Mouse (Mus musculus): ENCODE data around the gene Mrgprb4.

Mrgprb4 gene

GRCm38 (mm10) chr7:48199188-48199587 lies at the start of gene Mrgprb4:
TSS of gene Mrgprb4 (minus strand) at chr7:48199288.
- no peak for DNase-seq

- no peak for DNase-seq
Observed at GRCm38 (mm10) chr7:48226114-48226513, 27.0 kb upstream of the Mrgprb4 start.

- DNase-seq, result no peak
Observed at GRCm38 (mm10) chr7:48225065-48225464, 26.0 kb upstream of the Mrgprb4 start.

GRCm38 (mm10) chr7:48168919-48169318 lies 30.2 kb downstream of the Mrgprb4 start, which contains the start of gene Mrgprb5:
TSS of gene Mrgprb5 (minus strand) at chr7:48169019.
- no peak for DNase-seq

GRCm38 (mm10) chr7:48167471-48167870 lies 31.6 kb downstream of the Mrgprb4 start:
- no peak for DNase-seq
